Mouse (Mus musculus) 416B (cell line): ENCODE results near the gene Odf4.
"Not testable (repeated sequence)": the region's sequence is repeated elsewhere in the genome, so short reads cannot be mapped to it uniquely, and the experiment has no call there.

Source experiments
- DNase-seq: peaks from one replicate; pipeline ENCODE4 v3.0.0; 2011; ENCODE audit warnings: low read depth

Gene Odf4

DNA sequence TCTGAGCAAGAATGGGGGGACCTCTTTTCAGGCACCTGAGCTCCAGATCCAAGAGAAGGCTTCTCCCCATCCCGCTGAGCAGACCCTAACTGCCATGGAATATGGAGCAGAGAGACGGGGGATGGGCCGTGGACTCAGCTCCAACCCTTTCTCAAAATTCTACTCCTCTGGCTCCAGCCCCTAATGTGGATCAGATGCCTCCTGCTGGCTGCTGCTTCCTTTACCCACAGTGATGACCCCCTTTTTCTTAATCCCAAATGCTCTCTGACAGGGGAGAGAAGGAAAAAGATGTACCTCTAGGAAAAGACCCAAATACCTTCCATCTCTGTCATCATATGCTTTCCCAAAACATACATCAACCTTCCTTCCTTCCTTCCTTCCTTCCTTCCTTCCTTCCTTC, at the start of gene Odf4:
Gene Odf4, minus strand, starts transcription at position 101 of the 400 bp plus-strand sequence.
- DNase-seq, result no peak

DNA sequence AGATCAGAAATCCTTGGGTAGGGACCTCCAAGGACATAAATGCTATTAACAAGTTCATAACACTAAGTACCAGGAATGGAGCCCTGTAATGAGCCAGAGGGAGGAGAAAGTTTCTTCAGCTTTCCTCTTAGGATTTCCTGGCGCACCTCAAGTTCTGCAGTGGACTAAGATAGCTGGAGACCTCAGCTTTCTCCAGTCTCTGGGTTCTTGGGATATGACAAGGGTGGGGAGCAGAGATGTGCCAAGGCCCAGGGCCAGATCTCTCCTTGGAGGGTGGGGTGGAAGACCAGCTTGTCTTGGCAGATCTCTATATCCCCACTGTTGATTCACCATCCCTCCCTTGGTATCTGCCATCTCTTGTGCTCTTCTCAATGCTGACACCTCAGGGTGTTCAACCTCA, 48.7 kb upstream of the Odf4 start:
- no peak for DNase-seq

DNA sequence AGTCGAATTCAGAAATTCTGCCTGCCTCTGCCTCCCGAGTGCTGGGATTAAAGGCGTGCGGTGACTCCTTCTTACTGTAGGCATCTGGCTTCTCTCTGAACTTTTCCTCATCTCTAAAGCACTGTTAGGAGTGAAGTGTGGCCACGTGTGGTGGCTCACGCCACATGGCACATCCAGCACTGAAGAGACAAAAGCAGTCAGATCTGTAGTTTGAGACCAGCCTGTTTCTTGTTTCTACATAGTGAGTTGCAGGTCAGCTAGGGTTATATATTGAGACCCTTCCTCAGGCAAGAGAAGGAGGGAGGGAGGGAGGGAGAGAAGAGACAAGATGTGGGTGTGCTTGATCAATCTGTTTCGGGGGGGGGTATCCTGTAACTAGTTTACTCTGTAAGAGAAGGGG, 48.2 kb upstream of the Odf4 start, which contains the start of gene Rangrf:
Gene Rangrf, minus strand, starts transcription at position 101 of the 400 bp plus-strand sequence.
- DNase-seq, result no peak

DNA sequence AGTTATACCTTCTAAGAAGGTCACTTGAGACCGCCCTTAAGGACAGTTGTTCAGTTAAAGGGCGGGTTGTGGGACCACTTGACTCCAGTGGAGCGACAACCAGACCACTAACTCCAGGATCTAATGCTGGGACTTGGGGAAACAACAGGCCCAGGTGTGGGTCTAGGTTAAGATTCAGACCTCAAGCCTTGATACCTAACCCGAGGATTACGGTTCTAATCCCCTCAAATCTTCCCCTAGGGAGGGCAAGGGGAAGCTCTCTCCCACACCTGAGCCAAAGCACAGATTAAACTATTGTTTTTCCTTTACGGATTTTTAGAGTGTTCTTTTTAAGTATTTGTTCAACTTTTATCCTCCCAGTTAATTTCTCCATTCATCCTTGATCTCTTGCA, 47.2 kb upstream of the Odf4 start:
- no peak for DNase-seq

DNA sequence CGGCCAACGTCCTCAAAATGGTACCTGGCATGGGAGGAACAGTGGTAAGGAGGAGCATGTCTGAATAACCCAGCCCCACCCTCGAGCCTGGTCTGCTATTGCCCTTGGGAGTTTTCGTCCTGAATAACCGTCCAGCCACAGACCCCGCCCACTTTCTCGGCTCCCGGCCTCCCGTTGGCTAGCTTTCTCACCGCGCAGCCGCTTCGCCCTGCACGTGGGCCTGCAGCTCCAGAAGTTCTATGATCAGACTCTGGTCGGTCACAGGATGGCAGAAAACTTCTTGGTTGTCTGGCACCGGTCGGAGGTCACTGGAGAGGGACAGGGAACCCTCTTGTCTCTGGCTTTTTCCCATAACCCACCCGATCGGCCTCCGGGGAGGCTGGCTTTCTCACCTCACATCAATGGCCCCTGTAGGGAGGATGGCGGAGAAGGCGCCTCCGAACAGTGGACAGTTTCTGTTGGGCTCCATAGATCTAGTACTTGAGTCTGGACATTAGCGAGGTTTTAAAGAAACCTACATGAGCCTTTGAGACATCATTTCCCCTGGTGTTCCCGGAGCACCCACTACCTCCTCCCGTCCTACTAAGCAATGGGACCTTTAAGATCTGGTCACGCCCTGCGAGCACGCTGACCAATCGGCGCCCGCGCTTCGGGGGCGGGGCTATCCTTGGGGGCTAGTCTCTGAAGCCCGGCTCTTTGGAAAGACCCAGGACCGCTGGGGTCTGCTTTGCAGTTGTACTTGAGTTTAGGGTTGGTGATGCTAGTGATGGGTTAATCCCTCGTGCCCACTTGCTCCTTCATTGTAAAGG, 46.6 kb upstream of the Odf4 start:
- not testable (repeated sequence) for DNase-seq

DNA sequence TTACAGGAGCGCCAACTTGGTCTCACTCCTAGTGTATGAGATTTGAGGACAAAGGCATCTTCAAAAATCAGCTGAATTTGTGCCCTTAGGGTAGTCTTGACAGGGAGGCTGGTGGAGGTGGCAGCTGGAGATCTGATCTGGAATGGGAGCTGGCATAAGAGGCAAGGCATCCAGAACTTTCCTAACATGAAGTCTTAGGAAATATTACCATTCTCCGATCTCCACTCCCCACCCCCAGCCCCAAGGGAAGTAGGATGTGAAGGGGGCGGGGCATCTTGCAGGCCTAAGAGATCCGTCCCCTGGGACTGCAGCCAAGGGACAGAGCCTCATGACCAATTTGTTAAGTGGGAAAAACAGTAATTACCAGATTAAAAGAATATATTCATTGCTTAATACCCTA, 43.4 kb upstream of the Odf4 start:
- DNase-seq, result no peak

DNA sequence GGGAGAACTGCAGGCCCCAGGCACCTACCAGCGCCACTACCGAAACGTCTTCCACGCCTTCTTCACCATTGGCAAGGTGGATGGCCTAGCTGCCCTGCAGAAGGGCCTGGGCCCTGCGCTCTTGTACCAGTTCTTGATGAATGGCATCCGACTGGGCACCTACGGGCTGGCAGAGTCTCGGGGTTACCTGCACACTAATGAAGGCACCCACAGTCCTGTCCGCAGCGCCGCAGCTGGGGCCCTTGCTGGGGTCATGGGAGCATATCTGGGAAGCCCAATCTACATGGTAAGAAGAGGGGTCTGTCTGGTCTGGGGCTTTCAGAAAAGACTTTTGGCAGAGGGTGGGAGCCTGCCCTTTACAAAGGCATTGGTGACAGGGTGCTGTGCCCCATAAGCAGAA, 41.9 kb upstream of the Odf4 start:
- DNase-seq, result no peak

DNA sequence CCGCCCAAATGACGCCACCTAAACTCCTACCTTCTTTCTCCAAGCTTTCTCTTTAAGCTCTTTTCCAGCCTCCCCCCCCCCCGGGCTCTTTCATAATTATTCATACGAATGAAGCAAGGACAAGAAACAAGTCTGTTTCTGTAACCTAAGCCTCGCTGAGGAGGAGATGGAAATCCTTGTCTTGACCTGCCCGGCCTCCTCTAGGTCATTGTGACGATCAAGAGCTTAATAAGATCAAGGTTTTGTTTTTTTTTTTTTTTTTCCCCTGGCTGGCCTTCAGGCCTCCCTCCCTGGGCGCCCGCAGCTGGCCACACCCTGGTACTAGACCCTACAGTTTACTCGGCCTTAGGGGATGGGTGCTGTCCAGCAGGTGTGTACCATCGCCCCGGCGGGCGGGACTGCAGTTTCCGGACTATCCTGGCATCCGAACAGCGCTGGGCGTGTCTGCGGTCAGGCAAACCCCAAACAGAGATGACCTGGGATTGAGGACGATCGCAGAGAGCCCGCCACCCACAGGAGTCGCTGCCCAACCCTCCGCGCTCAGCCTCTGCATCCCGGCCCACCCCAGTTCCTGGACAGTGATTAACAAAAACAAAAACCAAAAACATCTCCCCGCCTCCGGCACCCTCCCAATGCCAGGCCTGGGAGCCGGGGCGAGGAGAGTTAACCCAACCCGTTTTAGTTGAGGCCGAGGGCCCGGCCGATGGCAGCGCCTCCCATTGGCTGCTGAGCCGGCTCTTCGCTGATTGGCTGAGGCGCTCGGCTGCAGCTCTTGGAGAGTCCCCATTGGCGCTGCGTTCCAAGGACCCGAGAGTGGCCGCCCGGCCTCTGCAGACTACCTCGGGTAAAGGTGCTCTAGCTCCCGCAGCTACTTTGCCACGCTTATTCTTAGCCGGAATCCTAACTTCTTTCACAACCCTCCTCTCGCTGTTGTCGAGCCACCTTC, 40.7 kb upstream of the Odf4 start, which contains the start of gene Slc25a35:
Gene Slc25a35, plus strand, starts transcription at position 795 of the 946 bp plus-strand sequence.
- peak; percentile 91 for DNase-seq

DNA sequence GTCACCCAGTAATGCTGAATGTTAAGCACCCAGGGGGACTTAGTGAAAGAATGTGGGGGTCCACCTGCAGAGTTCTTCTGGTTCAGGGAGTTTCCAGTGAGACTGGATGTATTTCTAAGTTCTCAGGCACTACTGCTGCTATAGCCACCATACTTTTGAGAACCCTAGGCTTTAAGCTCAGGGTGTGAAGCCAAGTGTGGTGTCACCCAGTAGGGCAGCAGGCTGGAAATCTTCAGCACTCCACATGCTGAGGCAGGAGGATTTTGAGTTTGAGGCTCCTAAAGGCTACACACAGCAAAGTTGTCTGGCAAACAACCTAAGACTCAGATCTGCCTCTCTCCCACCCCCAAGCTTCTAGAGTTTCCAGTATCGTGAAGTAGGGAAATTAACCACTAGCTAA, 39.7 kb upstream of the Odf4 start:
- no peak for DNase-seq

DNA sequence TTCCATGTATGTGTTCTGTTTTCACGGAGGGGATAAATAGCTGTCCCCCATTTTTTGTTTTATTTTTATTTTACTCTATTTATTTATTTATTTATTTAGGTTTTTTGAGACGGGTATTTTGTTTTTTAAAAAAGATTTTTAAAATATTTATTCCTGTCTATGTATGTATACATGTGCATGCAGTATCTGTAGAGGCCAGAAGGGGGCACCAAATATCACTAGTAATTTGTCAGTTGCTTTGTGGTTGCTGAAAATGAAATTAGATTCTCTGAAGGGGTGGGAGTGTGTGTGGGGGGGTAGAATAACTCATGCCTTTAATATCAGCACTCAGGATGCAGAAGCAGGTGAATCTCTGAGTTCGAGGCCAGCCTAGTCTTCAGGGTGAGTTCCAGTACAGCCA, 39.0 kb upstream of the Odf4 start:
- DNase-seq, result peak; percentile 88

DNA sequence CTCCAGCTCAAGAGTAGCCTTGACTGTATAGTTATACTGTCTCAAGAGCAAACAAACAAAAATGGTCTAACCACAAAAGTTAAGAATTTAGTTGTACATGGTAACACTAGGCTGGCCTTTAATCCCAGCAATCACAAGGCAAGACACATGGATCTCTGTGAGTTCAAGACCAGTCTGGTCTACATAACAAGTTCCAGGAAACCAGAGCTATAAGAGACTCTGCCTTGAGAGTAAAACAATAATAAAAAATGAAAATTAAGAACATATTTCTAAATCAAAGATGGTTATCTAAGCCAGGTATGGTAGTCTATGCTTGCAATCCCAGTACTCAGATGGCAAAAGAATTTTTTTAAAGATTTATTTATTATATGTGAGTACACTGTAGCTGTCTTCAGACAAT, 38.2 kb upstream of the Odf4 start:
- peak; percentile 35 for DNase-seq

DNA sequence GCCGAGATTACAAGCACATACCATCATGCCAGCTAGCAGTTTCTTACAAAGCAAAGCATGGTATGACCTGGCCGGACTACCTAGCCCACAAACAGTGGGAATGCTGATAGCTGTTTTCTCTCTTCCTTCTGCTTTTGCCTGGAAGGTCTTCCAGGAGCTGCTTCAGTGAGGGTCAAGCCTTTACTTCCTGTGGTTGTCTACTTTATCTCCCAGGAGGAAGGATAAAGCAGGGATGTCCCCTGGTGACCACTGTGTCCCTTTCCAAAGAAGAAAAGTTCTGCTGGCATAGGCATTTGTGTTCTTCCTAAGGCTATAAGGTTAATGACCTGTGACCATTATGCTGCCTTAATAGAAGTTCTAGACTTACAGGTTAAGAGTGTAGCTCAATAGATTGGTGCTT, 36.5 kb upstream of the Odf4 start:
- no peak for DNase-seq

DNA sequence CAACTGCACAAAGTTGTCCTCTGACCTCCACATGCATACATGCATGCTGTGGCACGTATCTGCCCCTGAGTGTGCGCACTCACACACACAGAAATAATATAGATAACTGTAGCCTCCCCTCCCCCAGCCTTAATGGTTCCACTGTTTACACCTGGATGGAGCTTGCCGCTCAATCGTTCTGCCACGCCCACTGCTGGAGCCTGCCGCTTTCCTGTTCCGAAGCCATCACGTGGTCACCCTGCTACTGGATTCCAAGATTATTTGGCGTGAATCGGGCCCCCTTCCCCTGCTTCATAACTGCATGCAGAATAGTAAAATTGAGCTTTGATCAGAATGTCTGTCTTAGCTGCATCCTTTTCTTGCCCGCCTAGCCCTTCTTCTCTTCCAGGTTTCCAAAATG, 35.3 kb upstream of the Odf4 start:
- not testable (repeated sequence) for DNase-seq

DNA sequence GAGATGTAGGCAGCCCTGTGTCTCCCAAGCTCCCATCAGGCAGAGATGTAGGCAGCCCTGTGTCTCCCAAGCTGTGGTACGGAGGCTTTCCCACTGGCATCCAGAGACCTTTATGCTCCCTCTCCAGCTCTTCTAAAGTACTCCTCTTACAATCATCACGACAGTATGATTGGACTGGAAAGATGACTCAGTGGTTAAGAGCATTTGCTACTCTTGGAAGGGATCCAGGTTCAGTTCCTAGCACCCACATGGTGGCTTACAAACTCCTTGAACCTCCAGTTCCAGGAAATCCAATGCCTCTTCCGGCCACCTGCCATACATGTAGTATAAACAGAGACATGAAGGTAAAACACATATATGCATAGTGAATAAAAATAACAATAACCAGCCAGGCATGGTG, 34.7 kb upstream of the Odf4 start:
- peak; percentile 47 for DNase-seq

DNA sequence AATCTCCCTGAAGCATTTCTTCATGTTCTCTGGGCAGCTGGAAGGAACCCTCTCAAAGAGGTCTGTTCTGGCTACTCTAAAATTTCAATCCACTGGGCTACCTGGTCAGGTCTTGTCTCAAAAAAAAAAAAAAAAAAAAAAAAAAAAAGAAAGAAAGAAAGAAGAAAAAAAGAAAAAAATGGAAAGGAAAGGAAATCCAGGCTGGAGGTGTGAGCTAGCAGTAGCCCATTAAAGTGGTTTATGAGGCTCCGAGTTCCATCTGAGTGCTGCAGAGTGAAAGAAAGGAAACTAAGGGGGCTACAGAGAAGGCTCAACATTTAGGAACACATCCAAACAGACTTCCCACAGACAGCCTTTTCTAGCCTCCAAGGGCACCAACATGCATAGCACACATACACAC, 31.1 kb upstream of the Odf4 start:
- DNase-seq, result no peak

DNA sequence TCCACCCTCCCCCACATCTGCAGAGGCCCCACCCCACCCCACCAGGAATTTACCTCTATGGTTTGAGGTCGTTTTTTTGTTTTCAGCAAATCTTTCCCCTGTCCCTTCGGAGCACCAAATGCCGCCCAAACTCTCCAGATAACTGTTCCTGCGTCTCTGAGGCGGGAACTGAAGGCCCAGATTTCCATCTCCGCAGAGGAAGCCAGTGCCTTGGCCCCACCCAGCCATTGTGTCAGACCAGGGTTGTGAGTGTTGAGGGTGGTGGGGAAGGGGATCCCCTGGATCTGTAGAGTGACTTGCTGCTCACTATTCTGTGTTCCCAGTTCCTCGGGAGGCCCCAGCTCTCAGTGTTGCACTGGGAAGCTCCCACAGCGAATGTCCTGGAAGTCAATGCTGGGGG, 30.4 kb upstream of the Odf4 start, which contains the start of gene Arhgef15:
Gene Arhgef15, minus strand, starts transcription at position 173 of the 400 bp plus-strand sequence.
- DNase-seq, result no peak

DNA sequence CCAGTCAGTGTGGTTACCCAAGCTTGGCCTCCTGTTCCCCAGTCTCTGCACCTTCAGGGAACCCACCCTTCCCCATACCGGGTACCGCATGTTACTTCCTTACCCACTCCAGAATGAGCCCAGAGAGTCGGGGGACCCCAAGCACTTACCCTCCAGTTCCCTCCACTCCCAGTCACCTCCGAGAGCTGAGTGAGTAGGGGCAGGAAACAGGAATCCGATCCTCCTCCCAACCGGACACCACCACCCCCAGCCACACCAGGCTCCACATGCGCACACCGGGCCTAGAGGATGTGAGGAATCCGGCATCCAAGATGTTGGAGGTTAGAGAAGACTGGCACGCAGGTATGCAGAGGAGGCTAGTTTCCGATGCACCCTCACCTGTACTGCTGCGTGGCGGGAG, 29.8 kb upstream of the Odf4 start:
- DNase-seq, result no peak

DNA sequence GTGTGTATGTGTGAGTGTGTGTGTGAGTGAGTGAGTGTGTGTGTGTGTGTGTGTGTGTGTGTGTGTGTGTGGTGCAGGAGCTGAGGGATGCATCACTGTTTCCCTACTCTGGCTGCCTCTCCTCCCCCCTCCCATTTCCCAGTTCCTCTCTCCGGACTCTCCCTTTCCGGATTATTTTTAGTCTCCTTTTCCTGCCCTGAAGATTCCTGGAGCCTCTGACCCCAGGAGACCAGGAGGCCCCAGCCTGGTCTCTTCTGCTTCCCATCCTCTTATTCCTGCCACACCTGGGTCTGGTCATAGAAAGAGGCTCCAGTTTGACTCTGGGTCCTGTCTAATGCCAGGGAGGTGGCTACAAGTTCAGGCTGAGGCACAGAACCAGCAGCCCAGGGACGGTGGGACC, 29.2 kb upstream of the Odf4 start:
- no peak for DNase-seq

DNA sequence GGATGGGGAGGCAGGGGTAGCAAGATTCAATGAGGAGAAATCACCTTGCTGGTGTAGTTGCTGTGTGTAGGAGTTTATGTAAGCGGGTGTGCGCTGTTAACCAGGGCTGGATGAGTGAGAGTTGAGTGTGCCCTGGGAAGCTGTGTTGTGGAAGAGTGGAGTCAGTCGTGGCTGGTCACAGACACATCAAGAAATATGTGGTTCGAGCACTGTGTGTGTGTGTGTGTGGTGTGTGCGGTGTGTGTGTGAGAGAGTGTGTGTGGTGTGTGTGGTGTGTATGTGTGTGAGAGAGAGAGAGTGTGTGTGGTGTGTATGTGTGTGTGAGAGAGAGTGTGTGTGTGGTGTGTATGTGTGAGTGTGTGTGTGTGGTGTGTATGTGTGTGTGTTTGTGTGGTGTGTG, 28.6 kb upstream of the Odf4 start:
- DNase-seq, result no peak

DNA sequence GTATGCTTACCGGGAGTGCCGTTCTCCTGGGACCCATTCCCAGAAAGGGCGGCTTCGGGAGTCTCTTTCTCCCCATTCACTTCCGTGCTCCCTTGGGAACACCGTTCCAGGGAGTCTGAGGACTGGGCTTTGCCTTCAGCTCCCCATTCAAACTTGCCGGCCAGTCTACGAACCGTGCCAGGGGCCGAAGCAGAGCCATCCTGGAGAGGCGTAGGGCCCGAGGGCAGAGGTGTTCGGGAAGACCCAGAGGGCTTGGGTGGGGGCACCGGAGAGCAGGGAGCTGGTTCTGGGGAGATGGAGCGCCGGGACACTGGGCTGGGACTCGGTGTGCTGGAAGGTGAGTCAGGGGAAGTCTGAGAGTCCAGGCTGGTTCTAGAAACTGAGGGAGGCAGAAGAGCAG, 27.5 kb upstream of the Odf4 start:
- DNase-seq, result no peak

DNA sequence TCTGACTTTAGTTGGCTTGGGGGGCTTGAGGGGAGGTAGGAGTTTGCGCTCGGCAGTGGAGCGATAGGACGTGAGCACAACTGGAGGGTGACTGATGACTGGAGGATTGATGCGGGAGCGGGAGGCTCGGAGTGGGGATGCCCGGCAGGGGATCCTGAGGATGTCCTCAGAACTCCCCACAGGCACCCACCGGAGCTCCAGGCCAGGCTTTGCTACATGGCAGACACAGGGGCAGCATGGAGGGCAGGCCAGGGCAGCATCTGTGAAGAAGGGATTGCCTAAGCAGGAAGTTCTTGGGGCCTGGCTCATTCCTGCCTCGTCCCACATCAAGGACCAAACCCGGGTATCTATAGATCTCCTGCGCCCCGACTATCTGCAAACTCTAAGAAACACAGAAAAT, 27.0 kb upstream of the Odf4 start:
- no peak for DNase-seq

DNA sequence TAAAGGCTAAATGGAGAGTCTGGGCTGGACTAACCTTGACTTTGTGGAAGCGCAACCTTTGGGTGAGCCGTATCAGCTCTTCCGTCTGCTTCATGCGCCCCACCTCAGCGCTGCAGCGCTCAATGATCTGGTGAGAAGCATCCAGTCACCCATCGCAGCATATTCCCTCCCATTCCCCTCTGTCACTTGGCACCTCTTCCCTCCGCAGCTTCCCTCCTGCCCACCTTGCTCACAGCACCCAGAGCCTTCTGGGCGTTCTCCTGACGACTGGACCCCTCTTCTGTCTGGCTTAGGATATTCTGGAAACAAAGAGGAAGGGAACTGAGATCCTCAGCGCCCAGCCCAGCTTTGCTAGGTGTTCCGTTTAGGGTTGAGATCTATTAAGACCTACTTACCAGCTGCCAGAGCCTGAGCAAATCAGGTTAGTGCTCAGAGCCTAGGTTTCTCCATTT, 20.7 kb upstream of the Odf4 start:
- no peak for DNase-seq
